Mouse (Mus musculus) monocyte, adult 5-6 weeks (primary cell): ENCODE results near the gene Phldb2. TPM values are rescaled to one million over a fixed set of nuclear protein-coding genes. Genes with fewer than 3 reads are reported as not detected.

Experiments
- ATAC-seq: fragments of 153-309, 156-312 bp; replicated peaks from 2 replicates; pipeline ENCODE4 v1.8.0; 2017; ENCODE audit warnings: mild to moderate bottlenecking; ENCODE audit not compliant: low TSS enrichment, insufficient number of reproducible peaks, severe bottlenecking, poor library complexity, low FRiP score
- total RNA-seq: library from RNA; stranded (forward); fragments of 200-1000, 200-491, 200-594 nt; gene quantifications from 3 replicates; pipeline ENCODE4 v1.2.3, GENCODE M21; 2017

Phldb2 gene
- total RNA-seq, result 0.87 TPM in 1 of 3 replicates, not detected in the others

DNA sequence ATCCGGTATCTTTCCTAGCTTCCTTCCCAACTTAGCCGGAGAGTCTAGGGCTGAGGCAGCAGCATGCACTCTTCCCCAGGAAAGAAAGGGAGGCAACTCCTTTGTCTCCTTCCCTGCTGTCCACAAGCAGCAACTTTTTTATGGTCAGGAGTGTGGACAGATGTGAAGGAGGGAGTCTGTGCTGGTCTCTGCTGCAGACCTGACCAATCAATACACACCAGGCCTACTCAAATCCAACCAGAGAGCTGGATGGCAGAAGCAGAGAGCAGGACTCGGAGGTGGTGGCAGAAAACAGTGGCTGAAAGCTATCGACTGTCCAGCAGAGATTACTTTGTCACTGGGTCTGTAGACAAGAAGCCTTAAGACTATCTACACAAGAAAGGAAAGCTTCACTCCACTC lies at the start of gene Phldb2:
Gene Phldb2 (minus strand): TSS at position 205 of the 400 bp plus-strand sequence.
- ATAC-seq, result no peak

DNA sequence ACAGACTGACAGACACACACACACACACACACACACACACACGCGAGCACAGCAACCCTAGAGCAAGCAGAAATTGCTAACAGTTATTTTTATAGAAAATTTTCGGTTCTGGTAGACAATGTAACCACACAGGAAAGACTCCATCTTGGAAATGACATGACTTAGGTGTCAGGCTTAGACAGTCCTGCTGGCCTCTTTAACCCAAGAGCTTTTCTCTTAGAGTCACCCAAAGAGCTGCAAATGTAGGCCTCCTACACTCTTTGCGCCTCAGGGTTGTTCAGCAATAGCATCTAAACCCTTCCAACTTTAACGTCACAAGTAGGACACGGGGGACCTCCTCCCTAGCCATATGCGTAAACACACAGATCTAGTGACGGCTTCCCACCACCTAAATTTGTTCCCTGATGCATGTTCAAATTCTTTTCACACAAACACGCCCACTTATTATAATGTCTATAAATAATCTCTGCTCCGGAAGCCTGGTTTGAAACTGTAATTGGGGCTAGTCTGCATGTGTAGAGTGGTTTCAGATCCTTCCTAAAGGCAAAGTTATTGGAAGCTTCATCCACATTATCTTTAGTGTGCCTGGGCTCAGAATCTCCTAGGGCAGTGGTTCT lies 48.3 kb upstream of the Phldb2 start:
- peak; percentile 75 for ATAC-seq

DNA sequence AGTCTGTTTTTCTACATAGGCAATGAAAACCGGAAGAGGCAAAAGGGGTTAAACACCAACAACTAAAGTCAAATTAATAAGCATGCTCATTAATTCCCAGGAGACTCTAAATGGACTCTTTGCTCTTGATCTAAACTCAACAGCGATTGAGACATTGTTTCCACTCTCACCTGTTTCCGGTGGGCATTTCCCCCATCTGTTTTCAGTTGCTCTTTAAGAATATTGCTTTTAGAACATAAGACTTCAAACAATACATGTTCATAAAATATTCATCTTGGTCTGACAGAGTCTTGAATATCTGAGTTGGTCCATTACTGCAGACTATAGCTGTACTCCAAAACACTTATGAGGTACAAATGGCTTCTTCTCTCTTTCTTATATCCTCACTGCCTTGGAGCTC lies 47.6 kb upstream of the Phldb2 start:
- no peak for ATAC-seq

DNA sequence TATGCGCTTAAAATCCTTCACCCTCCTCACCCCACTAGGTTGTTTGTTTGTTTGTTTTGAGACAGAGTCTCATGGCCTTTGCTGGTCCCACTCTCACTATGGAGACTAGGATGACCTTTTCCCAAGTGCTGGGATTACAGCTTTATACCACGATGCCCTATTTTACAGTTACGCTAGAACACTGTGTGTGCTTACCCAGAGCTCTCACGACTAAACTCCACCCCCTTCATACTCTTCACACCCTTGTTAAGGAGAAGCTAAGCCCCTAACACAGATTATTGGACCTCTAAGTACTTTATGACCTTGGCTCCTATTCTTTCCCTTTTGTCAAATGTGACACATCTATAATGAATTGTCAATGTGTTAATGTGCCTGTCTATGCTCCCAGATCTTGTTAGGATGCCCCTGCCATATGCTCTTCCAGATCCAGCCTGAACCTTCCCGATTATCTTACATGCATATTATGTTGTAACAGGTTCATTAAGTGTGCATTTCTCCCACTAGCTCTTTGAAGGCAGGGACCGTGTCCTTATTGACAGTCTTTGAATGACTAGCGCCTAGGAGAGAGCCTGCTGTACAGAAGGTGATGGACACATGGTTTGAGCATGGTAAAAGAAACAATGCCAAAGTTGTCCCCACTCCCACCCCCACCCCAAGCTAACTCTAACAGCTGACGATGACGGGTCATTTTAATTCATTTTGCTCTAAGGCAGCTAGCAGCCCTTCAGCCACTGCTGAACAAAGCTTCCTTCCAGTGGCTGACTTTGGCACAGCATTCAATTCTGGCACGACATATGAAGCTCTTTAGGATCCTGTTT lies 46.2 kb upstream of the Phldb2 start:
- no peak for ATAC-seq

DNA sequence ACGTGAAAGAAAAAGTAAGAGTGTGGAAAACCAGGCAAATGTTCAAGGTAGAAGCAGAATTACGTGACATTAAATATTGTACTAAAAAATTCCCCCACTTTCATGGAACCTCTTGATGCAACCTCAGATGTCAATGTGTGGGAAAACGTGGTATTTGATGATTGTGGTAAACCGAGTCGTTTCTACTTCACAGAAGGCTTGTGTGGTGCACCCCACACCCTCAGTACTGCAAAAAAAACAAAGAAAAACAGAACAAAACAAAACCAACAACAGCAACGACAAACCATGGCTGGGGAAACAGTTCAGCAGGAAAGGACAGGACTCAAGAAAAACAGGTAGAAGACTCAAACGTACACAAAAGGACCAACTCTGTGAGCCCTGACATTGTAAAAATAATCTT lies 44.8 kb upstream of the Phldb2 start:
- no peak for ATAC-seq

DNA sequence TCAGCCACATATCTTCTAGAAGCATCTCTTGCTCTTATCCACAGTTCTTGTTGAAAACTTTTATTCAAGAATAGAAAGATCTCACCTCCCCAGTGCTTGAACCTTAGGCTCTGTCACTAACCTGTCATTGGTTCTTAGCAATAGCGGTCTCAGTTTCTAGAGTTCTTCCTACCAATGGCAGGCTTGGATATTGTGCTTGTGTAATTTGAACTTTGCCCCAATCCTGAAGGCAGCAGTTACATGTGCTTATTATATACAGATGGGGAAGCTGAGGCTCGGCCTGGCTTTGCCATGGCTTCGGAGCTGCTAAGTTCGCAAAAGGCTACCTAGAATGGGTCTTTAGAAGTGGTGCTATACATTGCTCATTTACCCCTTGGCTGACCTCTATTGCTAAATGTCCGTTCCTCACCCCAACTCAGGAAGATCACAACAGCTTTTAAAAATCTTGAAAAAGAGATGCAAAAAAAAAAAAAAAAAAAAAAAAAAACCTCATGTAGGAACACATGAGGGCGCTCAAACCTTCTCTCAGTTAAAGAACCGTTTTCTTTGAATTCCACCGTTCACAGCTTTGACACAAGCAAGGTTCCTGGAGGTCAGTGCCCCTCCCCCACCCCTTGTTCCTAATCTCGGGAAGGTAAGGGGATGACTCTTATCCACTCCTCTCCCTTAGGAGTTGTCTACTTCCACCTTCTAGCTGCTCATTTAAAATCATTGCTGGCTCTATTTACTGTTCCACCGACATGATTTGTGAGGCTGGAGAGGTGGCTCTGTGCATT lies 37.7 kb upstream of the Phldb2 start:
- no peak for ATAC-seq

DNA sequence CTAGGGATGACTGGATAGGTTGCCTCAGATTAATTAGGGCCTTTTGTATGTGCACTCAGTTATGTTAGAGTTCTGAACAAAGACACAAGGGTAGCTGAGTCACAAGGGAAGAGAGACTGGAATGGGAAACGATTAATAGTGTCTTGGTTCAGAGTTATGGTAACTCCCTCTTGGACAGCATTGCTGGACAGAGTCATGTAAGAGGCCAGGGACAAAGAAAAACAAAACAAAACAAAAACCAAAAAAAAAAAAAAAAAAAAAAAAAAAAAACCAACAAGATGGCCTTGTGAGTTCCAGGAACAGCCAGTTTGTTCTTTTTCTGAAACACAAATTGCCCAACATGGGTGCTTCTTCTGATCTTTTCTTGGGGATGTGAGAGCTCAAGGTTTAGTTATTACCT lies 32.8 kb upstream of the Phldb2 start:
- no peak for ATAC-seq

DNA sequence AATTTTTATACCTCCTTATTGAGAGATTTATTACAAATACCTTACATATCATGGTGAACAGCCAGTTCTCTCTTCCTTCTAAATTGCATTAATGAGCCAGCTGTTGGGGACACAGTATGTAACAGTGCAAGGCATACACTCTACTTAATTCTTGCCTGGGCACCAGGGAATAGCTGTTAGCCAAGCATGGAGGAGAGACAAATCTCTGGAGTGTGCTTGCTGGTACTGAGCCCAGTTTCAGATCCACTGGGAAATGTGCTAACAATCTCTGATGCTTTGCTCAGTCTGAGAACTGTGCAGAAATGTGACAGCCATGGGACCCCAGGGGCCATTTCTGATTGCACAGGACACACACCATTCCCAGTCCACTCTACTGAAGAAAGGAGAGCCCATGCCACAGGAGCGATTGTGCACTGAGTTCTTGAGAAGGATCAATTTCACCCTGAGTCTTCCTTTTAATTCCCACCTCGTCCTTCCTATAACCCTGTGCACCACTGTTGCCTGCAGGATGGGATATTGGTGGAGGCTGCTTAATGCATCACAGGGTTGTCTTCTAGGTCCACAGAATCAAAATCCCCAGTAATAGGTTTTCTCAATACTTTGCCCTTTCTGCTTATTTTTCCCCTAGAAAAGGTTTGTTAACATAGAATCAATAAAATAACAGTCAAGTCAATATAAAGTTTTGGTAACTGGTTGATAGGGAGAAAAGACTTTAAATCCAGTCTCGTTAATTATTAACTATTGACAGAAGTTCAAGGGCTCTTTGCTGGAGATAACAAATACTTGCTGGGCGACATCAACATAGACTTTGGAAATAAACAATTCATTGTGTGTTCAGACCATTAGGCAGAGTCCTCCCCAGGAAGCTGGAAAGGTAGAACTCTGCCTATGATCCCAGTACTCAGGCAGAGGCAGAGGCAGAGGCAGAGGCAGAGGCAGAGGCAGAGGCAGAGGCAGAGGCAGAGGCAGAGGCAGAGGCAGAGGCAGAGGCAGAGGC lies 31.5 kb upstream of the Phldb2 start:
- no peak for ATAC-seq

DNA sequence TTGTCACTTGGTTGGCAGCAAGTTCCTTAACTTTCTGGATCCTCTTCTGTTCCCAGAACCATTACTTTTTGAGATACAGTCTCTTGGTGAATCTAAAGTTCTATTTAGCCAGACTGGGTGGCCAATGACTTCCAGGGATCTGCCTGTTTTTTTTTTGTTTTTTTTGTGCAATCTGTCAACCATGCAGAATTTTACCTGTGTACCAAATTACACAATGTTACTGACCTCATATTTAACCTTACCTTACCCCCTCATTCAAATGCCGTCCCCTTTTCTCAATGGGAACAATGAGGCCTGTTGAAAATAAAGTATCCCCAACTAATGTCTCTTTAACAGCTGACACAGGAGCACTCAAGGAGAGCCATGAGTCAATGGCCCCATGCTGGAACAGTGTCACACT lies 22.9 kb upstream of the Phldb2 start:
- ATAC-seq, result no peak

DNA sequence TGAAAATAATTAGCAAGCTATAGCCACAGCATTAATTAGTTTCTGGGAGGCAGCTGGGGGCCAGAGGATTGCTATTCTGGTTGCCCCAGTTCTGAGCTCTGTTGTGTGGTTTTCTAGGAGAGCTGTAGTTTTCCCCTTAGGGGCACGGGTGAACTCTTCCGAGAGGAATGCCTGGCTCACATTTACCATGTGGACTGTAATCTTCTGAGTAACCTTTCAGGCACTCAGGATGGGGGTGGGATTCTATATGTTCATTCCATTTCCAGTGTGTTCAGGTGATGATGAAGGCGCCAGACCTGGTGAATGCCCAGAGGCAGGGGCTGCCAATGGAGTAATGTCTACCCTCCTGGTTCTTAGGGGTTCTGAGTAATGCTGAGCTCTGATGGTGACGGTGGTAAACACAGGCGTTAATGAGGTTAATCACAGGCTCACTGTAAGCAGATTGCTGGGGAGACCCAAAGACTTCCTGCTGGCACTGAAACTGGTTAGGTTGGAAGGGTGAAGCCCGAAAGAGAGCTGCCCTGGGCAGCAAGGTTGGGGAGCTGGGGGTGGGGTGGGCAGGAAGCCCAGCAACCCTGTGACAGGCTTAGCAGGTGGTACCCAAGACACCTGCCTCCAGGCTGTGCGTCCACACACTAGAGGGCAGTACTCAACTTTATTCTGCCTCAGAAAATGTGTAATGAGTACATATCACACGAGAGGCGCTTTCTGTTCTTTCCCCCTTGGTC lies 20.7 kb upstream of the Phldb2 start:
- no peak for ATAC-seq

DNA sequence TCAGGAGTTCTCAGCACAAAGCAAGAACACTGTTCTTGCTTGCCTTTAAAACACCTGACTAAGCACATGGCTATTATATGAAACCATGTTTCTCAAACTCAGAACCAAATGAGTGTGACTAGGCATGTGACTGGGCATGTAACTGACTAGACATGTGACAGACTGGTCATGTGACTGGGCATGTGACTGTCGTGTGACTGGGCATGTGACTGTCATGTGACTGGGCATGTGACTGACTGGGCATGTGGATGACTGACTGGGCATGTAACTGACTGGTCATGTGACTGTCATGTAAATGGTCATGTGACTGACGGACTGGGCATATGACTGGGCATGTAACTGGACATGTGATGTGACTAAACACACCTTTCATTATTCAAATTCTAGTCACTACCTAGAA lies 16.8 kb upstream of the Phldb2 start:
- no peak for ATAC-seq

DNA sequence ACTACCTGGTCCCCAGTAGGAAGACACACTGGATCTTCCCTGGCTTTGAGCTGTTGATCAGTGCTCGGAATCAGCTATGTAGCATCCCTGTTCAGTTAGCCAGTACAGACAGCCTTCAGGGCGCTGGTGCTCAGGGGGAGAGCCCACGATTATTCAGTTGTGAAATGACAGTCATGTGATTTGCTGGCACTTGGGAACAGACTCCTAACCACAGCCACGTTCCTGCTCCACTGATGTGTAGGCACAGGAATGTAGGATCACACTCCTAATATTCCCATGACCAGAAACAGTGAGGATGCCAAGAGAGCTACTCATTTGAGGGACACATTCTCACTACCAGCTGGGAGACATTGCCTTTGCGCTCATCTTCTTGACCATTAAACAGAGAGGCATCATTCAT lies 15.3 kb upstream of the Phldb2 start:
- no peak for ATAC-seq

DNA sequence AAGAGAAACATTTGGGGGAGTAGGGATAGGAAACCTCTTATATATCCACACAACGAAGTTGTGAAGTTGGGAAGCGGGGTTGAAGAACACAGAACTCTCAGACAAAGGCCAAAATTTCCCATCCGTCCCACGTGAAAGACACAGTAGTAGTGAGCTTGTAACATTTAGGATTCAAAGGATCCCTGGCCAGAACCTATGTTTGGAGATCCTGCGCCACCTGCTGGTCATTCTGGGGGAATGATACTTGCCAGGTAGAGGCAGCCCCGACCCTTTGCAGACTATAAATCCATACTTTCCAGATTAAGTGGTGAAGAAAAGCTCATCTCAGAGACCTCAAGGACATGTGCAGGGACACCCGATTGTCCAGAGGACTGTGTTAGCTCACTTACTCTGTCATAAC lies 14.1 kb upstream of the Phldb2 start:
- 0 out of 2 replicates have a peak, but pooled peaks have one; percentile 37 for ATAC-seq

DNA sequence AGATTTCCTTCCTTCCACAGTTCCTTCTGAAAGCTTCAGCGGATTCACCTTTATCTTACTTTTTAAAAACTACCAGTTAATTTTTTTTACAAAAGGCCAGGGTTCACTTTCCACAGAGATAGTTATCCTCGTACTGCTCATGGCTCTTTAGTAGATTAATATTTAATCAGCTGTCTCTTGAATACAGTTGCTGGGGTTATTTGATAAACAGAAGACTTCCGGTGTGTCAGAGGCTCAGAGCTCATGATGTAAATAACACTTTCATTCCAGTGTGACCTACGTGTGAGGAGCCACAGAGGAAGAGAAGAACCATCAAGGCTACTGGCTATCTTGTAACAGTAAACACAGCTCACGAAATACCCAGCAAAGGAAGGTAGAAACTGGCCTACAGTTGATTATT lies 13.2 kb upstream of the Phldb2 start:
- ATAC-seq, result no peak

DNA sequence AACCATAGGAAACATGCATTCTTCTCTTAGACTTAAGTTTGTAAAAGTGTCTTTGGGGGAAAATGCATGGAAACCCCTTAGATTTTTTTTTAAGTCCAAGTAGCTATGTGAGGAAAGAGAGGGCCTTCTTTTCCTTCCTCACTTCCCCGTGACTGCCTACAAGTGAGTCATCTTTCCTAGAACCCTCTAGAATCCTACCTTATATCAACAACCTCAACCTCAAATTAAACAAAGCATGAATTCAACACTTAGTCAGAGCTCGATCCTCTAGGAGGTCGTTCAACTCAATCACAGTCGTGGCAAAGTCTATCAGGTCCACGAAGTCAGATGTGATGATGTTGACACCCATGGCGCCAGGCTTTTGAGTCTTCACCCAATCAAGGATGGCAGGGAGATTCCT lies 11.4 kb upstream of the Phldb2 start:
- no peak for ATAC-seq

DNA sequence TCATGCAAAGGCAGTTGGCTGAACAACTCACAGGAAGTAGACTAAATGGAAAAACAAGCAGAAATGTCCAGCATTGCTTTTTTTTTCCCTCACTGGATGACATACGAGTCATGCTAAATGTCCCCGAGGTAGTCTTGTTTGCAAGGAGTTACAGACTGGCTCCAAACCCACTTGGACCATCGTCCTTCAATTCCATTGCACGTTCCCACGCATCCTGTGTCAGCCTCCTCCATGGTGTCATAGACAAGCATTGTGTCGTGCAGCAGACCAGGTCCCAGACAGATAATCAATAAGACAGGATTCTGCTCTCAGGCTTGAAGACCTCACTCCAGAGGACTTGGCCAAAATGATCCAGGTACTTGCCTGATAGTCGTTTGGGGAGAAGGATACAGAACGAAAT lies 10.4 kb upstream of the Phldb2 start:
- no peak for ATAC-seq

DNA sequence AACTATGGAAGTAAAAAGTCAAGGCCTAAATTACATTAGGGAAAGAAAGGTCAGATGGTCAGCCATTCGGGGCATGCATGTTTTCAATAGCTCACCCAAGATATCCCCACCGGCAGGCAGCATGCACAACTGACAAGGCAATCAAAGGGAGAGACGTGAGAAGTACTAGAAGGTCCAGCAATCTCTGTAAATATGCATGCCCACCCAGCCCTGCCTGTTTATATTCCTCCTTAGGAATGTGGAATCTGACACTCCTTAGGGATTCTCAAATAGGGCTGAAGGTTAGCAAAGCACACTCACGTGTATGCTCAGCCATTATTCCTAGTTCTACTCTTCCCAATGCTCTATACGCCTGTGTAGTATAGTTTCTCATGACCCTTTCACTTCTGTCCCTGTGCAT lies 9.7 kb upstream of the Phldb2 start:
- no peak for ATAC-seq

DNA sequence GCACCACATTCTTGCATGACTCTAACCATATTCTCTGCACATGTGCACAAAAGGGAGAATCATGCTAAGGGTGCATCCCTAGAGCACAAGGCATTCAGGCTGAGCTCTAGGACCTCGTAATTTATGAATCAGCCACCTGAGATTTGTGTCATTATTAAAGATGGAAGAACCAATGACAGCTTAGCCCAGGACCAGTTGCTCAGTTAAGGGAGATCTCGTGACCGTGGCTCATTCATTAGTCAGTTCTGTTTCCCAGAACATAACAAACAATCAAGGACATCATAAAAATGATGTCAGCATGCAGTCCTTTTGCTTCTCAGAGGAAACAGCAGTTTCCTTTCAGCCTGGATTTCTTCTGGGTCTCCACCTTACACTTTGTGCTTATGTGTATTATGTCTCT lies 7.6 kb upstream of the Phldb2 start:
- no peak for ATAC-seq
